In the genomic region with DNA sequence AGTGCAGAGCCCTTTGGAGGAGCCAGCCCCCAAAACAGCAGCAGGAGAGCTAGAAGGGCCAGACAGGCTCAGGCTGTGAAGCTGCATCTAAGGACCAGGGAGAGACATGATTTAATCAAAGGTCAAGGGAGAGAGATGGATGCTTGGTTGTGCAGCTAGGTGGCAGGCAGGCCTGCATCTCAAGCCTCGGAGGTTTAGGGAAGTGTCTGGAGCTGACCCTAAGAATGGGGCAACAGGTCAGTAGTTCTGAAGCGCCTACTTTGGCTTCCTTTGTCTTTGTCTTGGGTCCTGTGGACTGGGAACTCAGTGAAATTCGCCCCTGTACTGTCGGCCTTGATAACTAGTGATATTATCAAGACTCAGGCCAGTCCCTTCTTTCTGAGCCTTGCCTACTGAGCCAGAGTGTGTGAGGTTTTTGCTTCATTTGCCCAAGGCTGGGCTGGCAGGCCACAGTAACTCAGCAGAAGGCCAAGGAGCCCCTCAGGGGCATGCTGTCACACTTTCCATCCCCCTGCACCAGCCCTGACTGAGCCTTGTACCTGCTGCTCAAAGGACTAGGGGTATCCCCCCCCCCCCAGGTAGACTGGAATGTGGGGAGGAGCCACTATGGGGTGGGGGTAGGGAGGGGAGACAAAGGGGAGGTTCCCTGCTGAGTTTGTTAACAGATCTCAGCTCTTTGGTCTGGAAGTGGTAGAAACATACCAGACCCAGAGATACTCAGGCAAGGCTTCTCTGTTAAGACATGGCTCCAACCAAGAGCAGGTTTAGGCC, we compare ENCODE assay signal across 21 mouse cellular contexts. TPM values are rescaled to one million over a fixed set of nuclear protein-coding genes. Genes with fewer than 3 reads are reported as not detected.
DNase-seq lines count a peak whose midpoint lies in the region; ATAC-seq and TF ChIP-seq lines count a peak whose summit lies in the region.
"Had no signal": no experiment of that assay in that cellular context is flagged by ENCODE, and none has a peak within 500 bp of the region (broad histone marks: within the 10 kb centered on the region; RNA-seq: fewer than 3 reads in every experiment).

No protein-coding gene starts in this region.

- H3K27me3 ChIP-seq in hindbrain, embryonic 10.5 days (ENCODE audit: insufficient read depth, poor library complexity, severe bottlenecking) = peaks cover 60% of the 10 kb centered on the region
- peaks cover 25% of the 10 kb centered on the region for H3K27me3 ChIP-seq in hindbrain, embryonic 11.5 days (ENCODE audit: control insufficient read depth, insufficient read depth, low read length)
- peaks cover 39% of the 10 kb centered on the region for H3K27me3 ChIP-seq in liver, embryonic 12.5 days (replicated peaks)
- peaks cover 11% of the 10 kb centered on the region for H3K27me3 ChIP-seq in liver, embryonic 11.5 days (replicated peaks; ENCODE audit: control insufficient read depth, insufficient read depth, low read length)

- peak; percentile 46; the same call in 1 of the 2 replicates for TF ChIP-seq CTCF in bone marrow, adult 2 months (IDR thresholded peaks at IDR 0.05; ENCODE audit: control insufficient read depth, insufficient read depth, low read length)

- no peak for ATAC-seq in hindbrain, embryonic 11.5 days (ENCODE audit: low FRiP score)
- ATAC-seq in liver, embryonic 12.5 days = no peak
- no peak for ATAC-seq in liver, embryonic 11.5 days (replicated peaks; ENCODE audit: low FRiP score)
- ATAC-seq in monocyte, adult 5-6 weeks (replicated peaks; ENCODE audit: insufficient number of reproducible peaks, low FRiP score, low TSS enrichment, poor library complexity, severe bottlenecking) = peak; percentile 67; the same call in 1 of the 2 replicates
- ATAC-seq: CD4-positive, CD25-positive, alpha-beta regulatory T cell, adult 4 months; inflammation-experienced regulatory T-cells, adult 6 months had no signal

- no peak for DNase-seq in hindbrain, embryonic 10.5 days (ENCODE audit: low spot score)
- no peak for DNase-seq in hindbrain, embryonic 11.5 days (ENCODE audit: low spot score)
- DNase-seq in liver, embryonic 11.5 days (ENCODE audit: low spot score) = no peak
- DNase-seq in spleen, postnatal 4 days (ENCODE audit: low spot score in 2 of 2) = no peak
- DNase-seq in thymus, adult 18-20 months = no peak
- DNase-seq: adrenal gland, postnatal 25 days; cerebellum, adult 9-10 months; gastrocnemius, postnatal 10 days; heart, adult 2 months; lung, postnatal 14 days; thymus, postnatal 14 days had no signal

- H3K4me1 ChIP-seq in hindbrain, embryonic 10.5 days (replicated peaks) = peaks cover 50% of the 10 kb centered on the region
- peaks cover 6% of the 10 kb centered on the region for H3K4me1 ChIP-seq in hindbrain, embryonic 11.5 days (replicated peaks; ENCODE audit: control insufficient read depth, insufficient read depth, low read length)
- H3K4me1 ChIP-seq in liver, embryonic 12.5 days = peaks cover 70% of the 10 kb centered on the region
- peaks cover 4% of the 10 kb centered on the region; the same call in 1 of the 2 replicates for H3K4me1 ChIP-seq in liver, embryonic 11.5 days (replicated peaks; ENCODE audit: control insufficient read depth, insufficient read depth, low read length)
- H3K4me1 ChIP-seq in bone marrow, adult 2 months (ENCODE audit: control insufficient read depth, insufficient read depth, low read length) = peaks cover 3% of the 10 kb centered on the region; the same call in 1 of the 2 replicates

- no peak overlapping the region for H3K9ac ChIP-seq in hindbrain, embryonic 11.5 days (ENCODE audit: low read depth, low read length)
- no peak overlapping the region for H3K9ac ChIP-seq in liver, embryonic 12.5 days
- H3K9ac ChIP-seq in liver, embryonic 11.5 days (ENCODE audit: low read depth, low read length) = no peak overlapping the region
- H3K9ac ChIP-seq: embryonic facial prominence, embryonic 13.5 days; hindbrain, embryonic 12.5 days; neural tube, embryonic 13.5 days had no signal

- H3K4me3 ChIP-seq in hindbrain, embryonic 10.5 days = no peak overlapping the region
- no peak overlapping the region for H3K4me3 ChIP-seq in hindbrain, embryonic 11.5 days (ENCODE audit: low read depth, low read length)
- H3K4me3 ChIP-seq in liver, embryonic 12.5 days = no peak overlapping the region
- no peak overlapping the region for H3K4me3 ChIP-seq in liver, embryonic 11.5 days (ENCODE audit: low read depth, low read length)
- no peak overlapping the region for H3K4me3 ChIP-seq in bone marrow, adult 2 months (replicated peaks; ENCODE audit: control insufficient read depth, low read depth, low read length)
- H3K4me3 ChIP-seq: embryonic facial prominence, embryonic 13.5 days; heart, adult 2 months; hindbrain, embryonic 12.5 days; neural tube, embryonic 13.5 days had no signal

- H3K9me3 ChIP-seq in hindbrain, embryonic 10.5 days = peaks cover 4% of the 10 kb centered on the region; the same call in 1 of the 2 replicates
- H3K9me3 ChIP-seq in hindbrain, embryonic 11.5 days (ENCODE audit: control insufficient read depth, low read length) = no peaks in the 10 kb centered on the region
- H3K9me3 ChIP-seq in liver, embryonic 12.5 days (replicated peaks) = no peaks in the 10 kb centered on the region
- no peaks in the 10 kb centered on the region for H3K9me3 ChIP-seq in liver, embryonic 11.5 days (ENCODE audit: control insufficient read depth, low read length)
- H3K9me3 ChIP-seq: embryonic facial prominence, embryonic 13.5 days; hindbrain, embryonic 12.5 days; neural tube, embryonic 13.5 days had no signal

- H3K27ac ChIP-seq in hindbrain, embryonic 10.5 days = peak overlapping the region; percentile 62; the same call in 1 of the 2 replicates
- H3K27ac ChIP-seq in hindbrain, embryonic 11.5 days (ENCODE audit: low read depth, low read length) = no peak overlapping the region
- H3K27ac ChIP-seq in liver, embryonic 12.5 days = peak overlapping the region; percentile 25; the same call in 1 of the 2 replicates
- no peak overlapping the region for H3K27ac ChIP-seq in liver, embryonic 11.5 days (ENCODE audit: low read depth, low read length)
- no peak overlapping the region for H3K27ac ChIP-seq in bone marrow, adult 2 months (ENCODE audit: control insufficient read depth, insufficient read depth, low read depth, low read length, poor library complexity)
- H3K27ac ChIP-seq: embryonic facial prominence, embryonic 13.5 days; heart, adult 2 months; hindbrain, embryonic 12.5 days; neural tube, embryonic 13.5 days; stomach, postnatal 0 days had no signal

- H3K36me3 ChIP-seq in hindbrain, embryonic 10.5 days = peaks cover 13% of the 10 kb centered on the region; the same call in 1 of the 2 replicates
- no peaks in the 10 kb centered on the region for H3K36me3 ChIP-seq in hindbrain, embryonic 11.5 days (ENCODE audit: control insufficient read depth, insufficient read depth, low read length)
- peaks cover 9% of the 10 kb centered on the region for H3K36me3 ChIP-seq in liver, embryonic 12.5 days
- no peaks in the 10 kb centered on the region for H3K36me3 ChIP-seq in liver, embryonic 11.5 days (ENCODE audit: control insufficient read depth, insufficient read depth, low read length)
- H3K36me3 ChIP-seq: hindbrain, embryonic 12.5 days; neural tube, embryonic 13.5 days had no signal

- TF ChIP-seq POLR2A in bone marrow, adult 2 months (IDR thresholded peaks at IDR 0.05; ENCODE audit: borderline replicate concordance, control insufficient read depth, low read depth, low read length) = no peak

- no peak overlapping the region for H3K4me2 ChIP-seq in hindbrain, embryonic 11.5 days (replicated peaks; ENCODE audit: low read depth, low read length)
- H3K4me2 ChIP-seq in liver, embryonic 12.5 days = no peak overlapping the region
- no peak overlapping the region for H3K4me2 ChIP-seq in liver, embryonic 11.5 days
- H3K4me2 ChIP-seq: embryonic facial prominence, embryonic 13.5 days; hindbrain, embryonic 12.5 days; neural tube, embryonic 13.5 days had no signal

- 21% methylated on average over 4 of the region's 4 CpGs for WGBS in hindbrain, embryonic 10.5 days
- WGBS in hindbrain, embryonic 11.5 days = 30% methylated on average over 4 of the region's 4 CpGs
- 37% methylated on average over 4 of the region's 4 CpGs for WGBS in liver, embryonic 12.5 days (ENCODE audit: insufficient replicate concordance)
- 29% methylated on average over 4 of the region's 4 CpGs for WGBS in liver, embryonic 11.5 days
- 44% methylated on average over 4 of the region's 4 CpGs for WGBS in bone marrow, adult 2 months

RNA-seq across cellular contexts. Expression of a gene that starts 5.4 kb away (rescaled TPM):
- polyA plus RNA-seq in hindbrain, embryonic 10.5 days (2016; fragmentation: Nextera tagmentation; extraction: Ambion mirVana) = 3.4 and 4.0 TPM in 2 replicates
- 2.8 and 2.9 TPM in 2 replicates for polyA plus RNA-seq in hindbrain, embryonic 11.5 days (2014; fragmentation: Nextera tagmentation; extraction: Ambion mirVana)
- polyA plus RNA-seq in liver, embryonic 12.5 days (2016; fragmentation: Nextera tagmentation; extraction: Ambion mirVana) = 4.7 and 4.8 TPM in 2 replicates
- polyA plus RNA-seq in liver, embryonic 11.5 days (2014; fragmentation: Nextera tagmentation; extraction: Ambion mirVana) = 8.9 TPM in 2 replicates
- 0.63 and 2.4 TPM in 2 replicates for polyA plus RNA-seq in bone marrow, adult 2 months (2011; ENCODE audit: insufficient read depth, insufficient read length, low replicate concordance, missing spikeins)
- total RNA-seq in monocyte, adult 5-6 weeks (2017) = 1.9 to 10.4 TPM (median 2.5 TPM) in 3 replicates
- total RNA-seq: liver, adult 2 months had no signal
- polyA plus RNA-seq: CD4-positive, CD25-positive, alpha-beta regulatory T cell, adult 4 months; inflammation-experienced regulatory T-cells, adult 6 months had no signal

RNA-seq across cellular contexts. Expression of a gene that starts 51.1 kb away (rescaled TPM):
- polyA plus RNA-seq in hindbrain, embryonic 10.5 days (2016; fragmentation: Nextera tagmentation; extraction: Ambion mirVana) = 270 and 478 TPM in 2 replicates
- polyA plus RNA-seq in hindbrain, embryonic 11.5 days (2014; fragmentation: Nextera tagmentation; extraction: Ambion mirVana) = 342 and 368 TPM in 2 replicates
- 648 and 660 TPM in 2 replicates for polyA plus RNA-seq in liver, embryonic 12.5 days (2016; fragmentation: Nextera tagmentation; extraction: Ambion mirVana)
- 828 and 901 TPM in 2 replicates for polyA plus RNA-seq in liver, embryonic 11.5 days (2014; fragmentation: Nextera tagmentation; extraction: Ambion mirVana)
- 330 and 503 TPM in 2 replicates for polyA plus RNA-seq in bone marrow, adult 2 months (2011; ENCODE audit: insufficient read depth, insufficient read length, low replicate concordance, missing spikeins)
- total RNA-seq in monocyte, adult 5-6 weeks (2017) = 271 to 340 TPM (median 288 TPM) in 3 replicates

Comparison
In these comparisons a context has a peak if more than half of its experiments do, and no peak if none do; other contexts are left out.
1. H3K27ac ChIP-seq: peak in hindbrain, embryonic 10.5 days (single experiment) and liver, embryonic 12.5 days (single experiment); none in hindbrain, embryonic 11.5 days (single experiment), liver, embryonic 11.5 days (single experiment) and bone marrow, adult 2 months (single experiment).